Mouse (Mus musculus) lung, embryonic 15.5 days (tissue): ENCODE measurements around the gene Cdc42se2. TPM values are rescaled to one million over a fixed set of nuclear protein-coding genes. Genes with fewer than 3 reads are reported as not detected.

ENCODE experiments used
- polyA plus RNA-seq: library from polyadenylated mRNA; unstranded; fragments of >200 nt; fragmentation: Nextera tagmentation; extraction: Ambion mirVana; gene quantifications from 2 replicates; pipeline ENCODE4 v1.2.1, GENCODE M21; 2015

The Cdc42se2 gene
- polyA plus RNA-seq, 1 experiment from 2014 or later, result 74.8 TPM

Other genes with a start within 250 kb of the Cdc42se2 start
- 5.7 and 9.7 TPM in 2 replicates for gene Lyrm7, start 73.2 kb upstream of the Cdc42se2 start, polyA plus RNA-seq
- gene Hint1, start 78.7 kb upstream of the Cdc42se2 start, polyA plus RNA-seq, result 603 and 672 TPM in 2 replicates
- gene Gpx3, start 114.8 kb upstream of the Cdc42se2 start, polyA plus RNA-seq, result 149 and 200 TPM in 2 replicates
- 14.9 and 17.5 TPM in 2 replicates for gene Tnip1, start 175.2 kb upstream of the Cdc42se2 start, polyA plus RNA-seq
- 422 and 428 TPM in 2 replicates for gene Anxa6, start 245.8 kb upstream of the Cdc42se2 start, polyA plus RNA-seq